Mouse (Mus musculus) C2C12 (cell line): ENCODE data around the gene 1700001L19Rik.

ENCODE experiments used
- CTCF ChIP-seq: IDR thresholded peaks from one replicate; pipeline ENCODE4 v1.5.1; 2011; ENCODE audit not compliant: control insufficient read depth, insufficient read depth, insufficient read length
- FOSL1 ChIP-seq: IDR thresholded peaks from one replicate; pipeline ENCODE4 v1.8.0; 2011; ENCODE audit warnings: mild to moderate bottlenecking, low read length; ENCODE audit not compliant: poor library complexity, insufficient read depth, severe bottlenecking
- MAX ChIP-seq: IDR thresholded peaks from one replicate; pipeline ENCODE4 v1.6.1; 2011; ENCODE audit warnings: mild to moderate bottlenecking, control low read depth
- USF1 ChIP-seq: IDR thresholded peaks from one replicate; pipeline ENCODE4 v1.6.1; 2011; ENCODE audit warnings: low read depth, mild to moderate bottlenecking, control low read depth, moderate library complexity

GRCm38 (mm10) chr13:68601184-68601583 lies 4.0 kb downstream of the 1700001L19Rik start:
- TF ChIP-seq CTCF = no peak
- no peak for TF ChIP-seq FOSL1
- TF ChIP-seq USF1 = no peak
- no peak for TF ChIP-seq MAX
